Mouse (Mus musculus): ENCODE measurements around the gene Evi2.

DNA sequence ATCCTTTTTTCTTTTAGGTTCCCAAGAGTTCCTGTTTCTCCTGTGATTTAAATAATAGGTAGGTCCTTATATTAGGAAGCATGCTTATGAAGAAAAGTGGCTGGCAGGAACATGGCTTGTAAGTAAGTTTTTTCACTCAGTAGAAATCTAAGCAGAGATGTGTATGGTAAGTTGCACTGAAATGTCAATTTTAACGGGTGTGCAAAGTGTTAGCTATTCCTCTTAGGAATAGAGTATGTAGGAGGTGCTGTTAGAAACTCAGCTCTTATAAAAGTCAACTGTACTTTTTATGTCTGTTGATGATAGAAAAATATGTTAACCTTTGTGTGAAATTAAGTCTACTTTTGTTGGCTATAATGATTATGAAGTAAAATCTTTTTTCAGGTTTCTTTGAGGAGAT lies 62.3 kb downstream of the Evi2 start:
- TF ChIP-seq CTCF (IDR thresholded peaks at IDR 0.05; ENCODE audit: insufficient read depth, low read length) (no peak), POLR2A (IDR thresholded peaks at IDR 0.05; ENCODE audit: borderline replicate concordance, extremely low read depth, low read depth, low read length) (no peak)

Measured in lung, adult 2 months (tissue).